Mouse (Mus musculus): ENCODE measurements around the gene Vegfd.

Gene Vegfd

DNA sequence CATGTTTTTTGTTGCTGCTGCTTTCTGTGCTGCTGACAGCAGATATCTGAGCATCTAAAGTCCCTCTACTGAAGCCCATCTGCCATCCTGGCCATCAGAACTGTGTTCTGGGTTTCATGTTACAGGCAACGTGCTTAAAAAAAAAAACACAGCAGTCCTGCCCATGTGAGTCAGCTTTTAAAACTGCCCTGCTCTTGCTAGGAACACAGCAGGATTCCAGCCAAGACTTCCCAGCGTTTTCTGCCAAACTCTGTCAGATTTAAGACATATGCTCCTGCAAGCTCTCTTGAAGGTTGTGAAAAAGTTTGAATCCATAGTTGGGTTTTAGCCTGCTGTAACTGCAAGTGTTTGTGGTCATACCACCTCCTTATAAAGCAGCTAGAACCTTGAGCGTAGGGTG, at the start of gene Vegfd:
TSS of gene Vegfd (plus strand) at position 298 of the 400 bp plus-strand sequence.
- peak; percentile 98 for ATAC-seq (ENCODE audit: low TSS enrichment)

DNA sequence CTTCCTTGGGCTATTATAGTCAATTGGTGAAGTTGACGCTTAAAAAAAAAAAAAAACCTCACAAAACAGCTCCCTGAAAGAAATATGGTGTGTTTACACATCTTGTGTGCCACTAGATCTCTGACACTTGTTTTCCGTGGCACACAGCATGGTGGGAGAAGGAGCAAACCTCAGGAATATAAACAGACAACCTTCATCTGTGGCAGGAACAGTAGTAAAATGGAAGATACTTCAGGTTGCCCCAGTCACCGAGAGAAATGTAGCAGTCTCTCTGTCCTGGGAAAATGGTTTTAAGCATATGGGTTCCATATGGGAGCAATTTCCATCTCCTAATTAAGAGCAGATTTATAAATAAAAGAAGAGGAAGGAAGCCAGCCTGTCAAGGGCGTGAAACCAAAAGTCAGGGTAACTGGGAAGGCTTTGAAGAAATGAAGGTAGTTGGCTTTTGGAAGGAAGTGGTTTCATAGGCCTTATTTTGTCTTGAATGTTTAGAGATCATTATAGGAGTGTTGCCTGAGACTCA, 49.7 kb upstream of the Vegfd start:
- ATAC-seq (ENCODE audit: low TSS enrichment), result no peak

DNA sequence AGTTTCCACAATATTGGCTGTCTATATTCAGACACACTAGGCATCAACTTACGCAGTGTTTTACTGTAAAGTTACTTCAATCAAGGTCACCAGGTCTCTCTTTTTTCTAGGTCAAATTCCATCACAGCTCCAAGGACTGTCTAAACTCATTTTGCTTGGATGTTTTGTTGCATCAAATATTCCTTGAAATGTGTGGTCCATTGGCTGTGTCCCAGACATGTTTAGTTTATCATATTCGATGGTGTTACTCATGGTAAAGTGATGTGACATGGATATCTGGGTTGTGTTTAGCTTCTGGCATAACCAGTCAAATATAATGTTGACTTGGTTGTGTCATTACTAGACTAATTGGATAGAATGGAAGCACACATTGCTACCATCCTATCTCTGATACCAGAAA, 42.8 kb upstream of the Vegfd start:
- no peak for ATAC-seq (ENCODE audit: low TSS enrichment)

DNA sequence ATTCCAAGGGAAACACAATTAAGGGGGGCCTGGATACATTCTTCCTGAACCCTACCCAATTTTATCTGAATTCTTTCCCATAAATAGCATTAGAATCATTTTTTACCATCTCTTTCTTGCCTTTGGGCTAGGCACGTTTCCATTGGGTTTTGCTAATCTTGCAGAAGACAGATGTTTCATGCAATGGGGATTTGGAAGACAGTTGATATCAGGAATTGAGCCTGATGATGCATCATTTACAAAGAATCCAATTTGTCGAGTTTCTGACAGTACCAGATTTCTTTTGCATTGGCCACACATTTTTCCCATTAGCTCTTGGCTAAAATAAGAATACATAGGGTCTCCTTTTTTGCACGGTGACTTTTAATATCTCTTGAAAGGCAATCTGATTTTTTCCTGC, 42.4 kb upstream of the Vegfd start:
- no peak for ATAC-seq (ENCODE audit: low TSS enrichment)

DNA sequence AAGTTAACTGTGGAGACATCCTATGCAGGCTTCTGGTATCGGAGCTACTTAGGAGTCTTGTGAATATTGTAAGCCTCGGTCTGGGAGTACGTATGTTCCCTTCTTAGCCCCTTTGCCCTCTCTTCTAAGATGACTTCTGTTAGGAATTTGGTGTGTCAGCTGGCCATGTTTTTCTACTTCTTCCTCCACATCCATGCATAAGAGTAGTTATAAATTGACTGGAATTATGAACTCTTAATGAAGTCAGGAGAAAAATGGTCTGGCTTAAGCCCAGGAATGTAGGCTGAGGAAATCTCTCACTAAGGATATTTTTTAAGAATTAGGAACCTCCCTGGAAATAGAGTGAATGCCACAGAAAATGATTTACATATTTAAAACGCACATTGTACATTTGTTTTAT, 34.6 kb upstream of the Vegfd start:
- no peak for ATAC-seq (ENCODE audit: low TSS enrichment)

DNA sequence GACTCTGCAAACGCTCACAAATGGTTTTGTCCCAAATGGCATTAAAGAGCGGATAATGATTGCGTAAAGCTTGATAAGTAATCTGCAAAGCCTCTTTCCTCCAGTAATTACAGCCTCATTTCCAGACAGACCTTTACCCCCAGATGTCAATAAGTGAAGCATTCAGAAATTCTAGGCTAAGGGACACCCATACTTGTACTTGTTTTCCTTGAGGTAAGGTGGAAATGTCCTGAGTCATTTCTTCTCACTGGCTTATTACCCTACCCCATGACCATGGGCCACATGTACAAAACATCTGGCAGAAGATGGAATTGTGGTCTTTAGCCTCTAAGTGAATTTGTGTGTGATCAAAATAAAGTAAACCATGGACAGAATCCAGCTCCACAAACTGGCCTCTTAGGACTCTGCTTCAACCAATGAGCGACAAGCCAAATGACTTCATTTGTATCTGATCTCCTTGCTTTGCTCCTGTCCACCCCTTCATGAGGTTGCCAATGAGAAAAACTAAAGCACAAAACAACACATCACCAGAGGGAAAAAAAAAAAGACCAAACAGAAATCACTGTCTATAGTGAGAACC, 27.7 kb upstream of the Vegfd start:
- ATAC-seq (ENCODE audit: low TSS enrichment), result no peak

DNA sequence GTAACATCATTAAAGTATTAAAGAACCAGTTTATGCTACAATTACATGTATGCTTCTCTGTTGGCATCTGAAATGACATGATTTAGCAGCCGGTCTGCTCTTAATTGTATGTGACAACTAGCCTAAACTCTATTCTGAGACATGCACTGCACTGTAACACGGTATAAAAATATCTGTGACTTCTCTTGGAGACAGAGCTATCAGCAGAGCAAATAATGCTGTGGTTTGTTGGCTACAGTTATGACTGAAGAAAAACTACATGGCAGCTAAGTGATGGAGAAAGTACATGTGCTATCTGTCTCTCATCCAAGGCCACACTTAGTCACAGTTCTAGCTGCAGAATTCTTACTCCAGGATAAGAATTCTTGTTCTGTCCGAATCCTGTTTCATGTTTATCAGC, 24.2 kb upstream of the Vegfd start:
- no peak for ATAC-seq (ENCODE audit: low TSS enrichment)

DNA sequence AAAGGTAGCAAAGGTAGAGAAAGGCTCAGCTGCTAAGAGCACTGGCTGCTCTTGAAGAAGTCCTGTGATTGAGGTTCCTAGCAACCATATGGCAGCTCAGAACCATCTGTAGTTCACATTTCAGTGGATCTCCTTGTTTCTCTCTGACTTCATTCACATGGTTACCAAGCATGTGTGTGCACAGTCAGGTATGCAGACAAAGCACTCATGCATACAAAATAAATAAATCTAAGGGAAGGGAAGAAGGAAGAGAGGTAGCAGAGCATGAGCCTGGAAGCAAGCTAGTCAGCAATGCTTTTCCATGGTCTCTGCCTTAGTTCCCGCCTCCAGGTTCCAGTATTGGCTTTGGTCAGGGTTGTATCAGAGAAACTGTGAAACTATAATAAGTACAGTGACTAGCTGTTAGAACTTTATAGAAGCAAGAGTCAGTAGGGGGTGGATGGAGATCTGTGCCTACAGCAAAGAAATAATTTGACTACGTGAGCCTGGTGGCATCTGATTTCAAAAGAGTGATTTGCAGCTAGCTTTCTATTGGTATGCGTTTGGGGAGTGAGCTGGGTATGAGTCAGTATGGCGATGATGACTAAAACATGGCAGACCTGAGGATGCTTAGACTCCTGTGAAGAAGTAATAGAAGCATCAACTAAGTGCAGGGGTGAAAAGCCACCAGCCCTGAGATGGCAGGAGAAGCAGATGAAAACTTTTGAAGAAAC, 7.9 kb upstream of the Vegfd start:
- ATAC-seq (ENCODE audit: low TSS enrichment), result peak; percentile 57; the same call in 1 of the 2 replicates

DNA sequence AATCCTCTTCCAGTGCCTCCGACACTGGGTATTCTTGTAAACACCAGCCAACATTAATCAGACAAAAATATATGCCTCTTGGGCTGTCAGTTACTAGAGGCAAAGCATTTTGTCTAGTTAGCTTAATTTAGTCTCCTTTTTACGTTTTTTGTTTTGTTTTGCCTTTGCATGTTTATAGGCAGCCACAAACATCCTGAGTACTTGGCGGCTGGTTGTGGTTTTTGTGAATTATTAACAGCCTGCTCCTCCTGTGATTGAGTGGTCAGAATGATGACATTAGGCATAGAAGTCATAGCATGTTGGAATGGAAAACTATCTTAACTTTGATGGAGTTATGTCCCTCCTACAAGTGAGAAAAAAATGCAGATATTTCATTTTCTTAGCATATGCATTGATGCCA, 2.6 kb upstream of the Vegfd start:
- no peak for ATAC-seq (ENCODE audit: low TSS enrichment)

DNA sequence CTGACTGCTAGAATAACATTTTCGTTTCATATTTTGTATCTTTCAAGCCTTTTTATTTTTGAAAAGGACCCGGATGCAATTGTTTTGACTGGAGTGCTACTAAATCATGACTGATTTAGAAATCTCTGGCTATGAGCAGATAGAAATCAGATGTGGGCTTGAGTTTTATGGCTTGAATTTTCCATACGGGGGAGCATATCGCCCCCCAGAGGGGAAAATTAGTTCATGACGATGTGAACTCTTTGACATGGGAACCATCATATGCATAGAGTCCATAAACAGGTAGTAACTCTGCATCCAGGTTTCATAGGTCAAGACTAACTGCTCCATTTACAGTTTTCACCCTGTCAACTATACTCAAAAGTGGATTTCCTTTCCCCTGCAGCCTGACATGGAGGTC, 1.4 kb downstream of the Vegfd start:
- ATAC-seq (ENCODE audit: low TSS enrichment), result no peak

DNA sequence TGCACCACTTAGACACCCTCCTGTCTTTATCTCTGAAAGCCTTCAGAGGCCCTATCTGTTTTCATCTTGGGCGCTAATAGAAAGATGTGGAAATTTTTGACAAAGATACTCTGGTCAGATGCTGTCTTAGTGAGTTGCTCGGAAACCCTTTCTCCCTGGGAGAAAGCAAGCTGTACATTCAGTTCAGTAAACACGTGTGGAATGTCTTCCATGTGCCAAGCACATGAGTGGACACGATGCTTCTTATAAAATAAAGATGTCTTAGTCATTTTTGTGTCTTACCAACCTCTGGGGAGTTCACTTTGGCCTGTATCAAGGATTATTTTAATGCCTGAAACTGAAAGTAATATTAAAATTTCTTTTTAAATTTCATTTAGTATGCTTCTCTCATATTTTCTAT, 6.5 kb downstream of the Vegfd start:
- ATAC-seq (ENCODE audit: low TSS enrichment), result no peak

DNA sequence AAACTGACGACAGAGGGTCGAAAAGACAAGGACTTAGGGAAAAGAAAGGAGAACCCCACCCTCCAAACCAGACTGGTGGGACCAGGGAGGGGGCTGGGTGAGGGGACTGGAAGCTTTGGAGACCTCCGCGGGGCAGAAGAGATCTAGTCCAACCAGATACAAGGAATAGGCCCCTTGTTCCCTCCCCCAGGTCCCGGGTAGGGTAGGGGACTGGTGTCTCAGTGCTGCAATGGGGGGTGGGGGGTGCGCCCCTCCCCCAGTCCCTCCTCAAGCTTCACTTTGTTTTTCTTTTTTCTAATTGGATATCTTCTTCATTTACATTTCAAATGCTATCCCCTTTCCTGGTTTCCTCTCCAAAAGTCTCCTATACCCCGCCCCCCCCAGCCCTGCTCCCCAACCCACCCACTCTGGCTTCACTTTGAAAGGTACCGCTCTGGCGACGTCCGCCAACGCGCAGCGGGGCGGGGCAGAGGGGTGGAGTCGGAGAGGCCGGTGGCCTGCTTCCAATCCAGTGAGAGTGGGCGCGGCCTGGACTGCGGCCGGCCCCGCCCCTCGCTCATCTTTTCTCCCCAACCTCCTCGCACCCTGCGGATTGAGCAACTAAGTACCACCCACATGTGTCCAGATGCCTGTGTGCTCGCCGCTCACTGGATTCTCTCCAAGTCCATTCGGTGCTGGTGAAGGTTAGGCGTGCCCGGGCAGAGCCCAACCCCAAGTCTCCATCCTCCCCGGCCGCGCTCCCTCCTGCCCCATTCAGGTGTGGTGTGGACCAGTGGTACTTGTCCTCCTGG, 8.6 kb downstream of the Vegfd start:
- peak; percentile 97 for ATAC-seq (ENCODE audit: low TSS enrichment)

DNA sequence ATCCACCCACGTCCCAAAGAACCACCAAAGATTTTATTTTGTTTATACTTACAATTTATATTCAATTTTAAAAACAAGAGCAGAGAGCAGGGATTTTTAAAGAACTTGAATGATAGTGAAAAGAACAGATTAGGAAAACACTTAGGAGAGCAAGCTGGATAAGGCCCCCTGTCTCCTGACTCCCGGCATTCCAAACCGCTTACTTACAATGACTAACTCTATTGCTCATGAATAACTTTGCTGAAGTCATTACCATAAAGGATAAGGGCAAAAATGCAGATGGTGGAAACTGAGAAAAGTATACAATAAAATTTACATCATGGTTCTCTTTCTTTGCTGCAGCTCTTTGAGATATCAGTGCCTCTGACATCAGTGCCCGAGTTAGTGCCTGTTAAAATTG, 20.9 kb downstream of the Vegfd start:
- ATAC-seq (ENCODE audit: low TSS enrichment), result no peak

DNA sequence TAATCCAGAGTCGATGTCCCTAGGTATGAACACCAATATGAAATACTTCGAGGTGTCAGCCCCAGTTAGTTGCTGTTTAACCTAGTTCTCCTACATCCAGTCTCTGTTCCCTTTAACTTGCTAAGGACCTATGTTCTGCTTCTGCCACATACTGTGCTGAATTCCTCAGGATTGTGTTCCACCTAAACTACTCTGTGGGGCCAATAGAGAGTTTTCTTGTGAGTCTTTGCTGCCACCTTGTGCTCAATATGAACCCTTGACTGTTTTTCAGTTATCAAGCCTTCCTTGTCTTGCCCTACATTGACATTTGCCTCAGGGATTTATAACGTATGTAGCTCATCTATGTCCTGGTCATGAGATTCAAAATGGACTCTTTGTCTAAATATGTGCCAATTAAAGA, 25.3 kb downstream of the Vegfd start:
- peak; percentile 80 for ATAC-seq (ENCODE audit: low TSS enrichment)

DNA sequence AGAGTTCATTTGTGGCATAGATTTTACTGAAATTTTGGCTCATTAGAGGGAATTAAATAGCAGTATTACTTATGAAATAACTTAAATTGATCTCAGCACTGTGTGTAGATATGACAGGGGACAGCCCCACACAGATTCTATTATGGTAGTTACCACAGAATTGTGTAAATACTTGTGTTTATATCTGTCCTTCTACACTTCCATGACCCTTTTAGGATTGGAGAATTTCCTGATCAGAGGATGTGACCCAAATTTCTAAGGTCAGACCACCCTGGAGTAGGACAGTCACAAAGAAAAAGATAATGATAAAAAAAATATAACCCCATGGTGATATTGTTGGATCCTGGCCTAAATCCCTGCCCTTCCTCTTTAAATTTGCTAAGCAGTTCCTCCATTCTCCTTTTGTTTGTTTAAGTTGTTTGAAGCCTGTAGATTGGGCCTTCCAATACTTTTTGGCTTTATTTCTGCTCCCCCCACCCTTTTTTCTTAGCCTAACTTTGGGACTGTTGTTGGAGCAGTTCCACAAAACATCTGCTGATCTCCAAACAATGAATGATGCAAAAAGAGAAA, 32.0 kb downstream of the Vegfd start:
- no peak for ATAC-seq (ENCODE audit: low TSS enrichment)

DNA sequence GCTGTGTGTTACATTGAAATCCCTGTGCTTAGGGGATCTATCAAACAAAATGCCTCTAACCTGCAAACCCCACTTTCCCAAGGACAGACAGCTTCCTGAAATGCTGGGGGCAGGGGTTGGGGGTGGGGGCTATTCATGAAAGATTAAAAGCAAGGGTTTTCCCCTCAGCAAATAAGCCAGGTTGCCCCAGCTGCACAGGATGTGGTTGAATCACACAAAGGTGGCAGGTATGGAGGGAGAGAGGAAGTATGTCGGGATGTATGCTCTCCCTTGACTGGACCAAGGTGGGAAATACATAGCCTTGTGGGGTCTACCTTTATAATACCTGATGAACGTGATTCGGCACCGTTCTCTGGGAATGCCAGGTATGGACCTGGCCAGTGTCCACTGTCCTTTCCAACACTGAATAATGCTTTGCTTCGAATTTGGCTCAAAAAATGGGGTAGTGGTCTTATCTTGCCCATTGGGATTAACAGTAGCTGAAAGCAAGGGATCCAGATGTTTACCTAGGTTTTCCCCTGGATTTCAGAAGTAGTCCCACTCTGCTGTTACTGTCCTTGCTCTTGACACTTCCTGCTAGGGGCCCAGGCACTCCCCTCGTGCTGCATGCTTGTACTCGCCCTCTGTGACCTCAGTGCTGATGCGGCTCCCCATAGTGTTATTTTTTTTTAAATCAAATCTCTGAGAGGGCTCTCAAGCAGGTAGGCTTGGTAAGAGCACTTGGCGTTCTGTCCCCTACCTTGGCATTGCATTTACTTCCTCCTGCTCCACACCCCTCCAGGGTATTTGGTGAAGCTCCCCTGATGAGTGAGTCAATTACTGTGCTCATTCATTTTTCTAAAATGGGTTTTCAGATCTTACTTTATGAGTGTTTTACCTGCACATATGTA, 33.2 kb downstream of the Vegfd start:
- no peak for ATAC-seq (ENCODE audit: low TSS enrichment)

DNA sequence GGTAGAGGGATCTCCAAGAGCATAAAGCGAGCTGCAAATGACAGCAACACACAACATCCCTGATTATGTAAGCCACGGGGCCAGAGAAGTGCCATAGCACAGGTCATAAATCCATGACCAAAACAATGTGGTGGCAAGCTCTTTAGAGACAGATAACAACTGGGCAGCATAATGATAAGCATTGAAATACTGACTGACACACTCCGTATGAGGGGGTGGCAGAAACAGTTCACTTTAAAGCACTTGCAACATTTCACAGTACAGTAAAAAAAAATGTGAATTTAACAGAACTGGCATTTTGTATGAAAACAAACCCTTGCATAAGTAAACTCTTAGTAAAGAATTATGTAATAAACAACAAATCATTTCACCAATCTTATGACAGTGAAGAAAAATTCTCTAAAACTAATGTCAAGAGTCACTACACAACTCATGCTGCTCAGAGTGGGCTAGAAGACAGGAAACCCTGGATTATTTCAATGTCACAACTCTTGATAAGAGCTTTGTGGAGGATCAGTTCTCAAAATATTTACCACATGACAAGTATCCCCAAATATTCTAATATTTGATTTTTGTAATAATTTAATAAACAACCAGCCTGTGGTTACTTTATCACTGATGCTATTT, 35.2 kb downstream of the Vegfd start:
- no peak for ATAC-seq (ENCODE audit: low TSS enrichment)

DNA sequence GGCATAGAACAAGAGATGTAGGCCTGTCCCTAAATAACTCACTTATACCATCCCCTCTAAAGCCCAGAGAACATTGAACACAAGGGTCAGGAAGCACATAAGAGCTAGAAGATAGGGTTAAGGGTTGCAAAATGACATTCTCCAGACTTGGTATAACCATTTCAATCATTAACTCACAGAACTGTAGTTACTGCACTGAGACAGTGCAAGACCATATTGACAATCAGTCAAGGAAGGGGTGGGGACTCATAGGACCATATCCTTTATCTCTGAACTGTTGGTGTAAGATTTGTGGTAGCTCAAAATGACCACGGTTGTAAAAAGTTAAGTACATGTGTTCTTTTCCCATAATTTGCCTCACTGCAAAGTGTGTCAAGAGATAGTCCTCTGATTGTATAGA, 37.4 kb downstream of the Vegfd start:
- no peak for ATAC-seq (ENCODE audit: low TSS enrichment)

DNA sequence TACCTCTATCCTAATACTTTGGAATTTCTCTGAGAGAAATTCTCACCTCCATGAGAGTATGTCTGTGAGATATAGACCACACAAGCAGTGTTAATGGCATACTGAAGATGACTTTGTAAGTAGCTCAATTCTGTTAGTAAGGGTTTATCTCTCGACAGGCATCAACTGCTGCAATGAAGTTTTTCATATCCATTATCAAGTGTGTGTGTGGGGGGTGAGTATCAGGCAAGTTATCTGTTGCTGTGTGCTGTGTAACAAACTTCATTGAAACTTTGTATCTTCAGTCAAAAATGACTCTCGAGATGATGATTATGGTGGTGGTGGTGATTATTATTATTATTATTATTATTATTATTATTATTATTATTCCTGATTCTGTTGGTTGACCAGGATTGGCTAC, 43.6 kb downstream of the Vegfd start:
- ATAC-seq (ENCODE audit: low TSS enrichment), result no peak

DNA sequence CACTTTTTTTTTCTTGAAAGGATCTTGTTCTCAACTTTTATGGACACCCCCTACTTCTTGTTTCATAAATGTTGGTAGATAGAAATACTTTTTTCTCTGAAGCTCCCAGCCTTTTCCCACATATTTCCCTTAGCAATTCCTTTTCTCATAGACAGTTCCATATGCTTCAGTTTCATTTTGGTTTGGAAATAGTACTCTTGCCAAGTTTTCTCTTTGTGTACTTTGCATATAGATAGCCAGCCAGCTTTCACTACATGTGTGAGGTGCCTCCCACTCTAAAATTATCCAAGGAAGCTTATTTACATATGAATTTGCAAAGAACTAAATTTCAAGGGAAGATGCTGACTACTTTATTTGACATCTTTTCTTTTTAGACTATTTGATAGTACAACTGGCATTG, 44.8 kb downstream of the Vegfd start:
- peak; percentile 65 for ATAC-seq (ENCODE audit: low TSS enrichment)

DNA sequence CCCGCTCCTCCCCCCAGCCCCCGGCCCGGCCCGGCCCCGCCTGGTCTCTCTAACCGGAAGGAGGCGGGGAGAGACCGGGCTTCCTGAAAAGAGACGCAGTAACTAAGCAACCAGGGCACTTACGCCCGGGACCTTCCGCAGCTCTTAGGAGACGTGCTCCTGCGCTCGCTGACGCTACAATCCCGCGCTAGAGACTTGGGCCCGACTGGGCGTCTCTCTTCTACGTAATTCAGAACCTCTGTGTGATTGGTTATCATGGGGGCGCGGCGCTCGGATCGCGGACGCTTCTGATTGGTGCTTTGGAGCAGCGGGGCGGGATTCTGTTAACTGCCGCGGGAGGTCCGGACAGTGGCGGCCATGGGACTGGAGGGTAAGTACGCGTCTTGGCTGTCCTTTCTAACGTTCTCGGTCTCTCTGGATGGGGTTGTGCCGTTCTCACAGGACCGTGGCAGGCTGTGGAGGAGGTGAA, 46.3 kb downstream of the Vegfd start, which contains the start of gene Piga:
TSS of gene Piga (plus strand) at position 317 of the 469 bp plus-strand sequence.
- peak; percentile 94 for ATAC-seq (ENCODE audit: low TSS enrichment)
